In genomic region chr14:101668626-101669025, GRCm38 (mm10) we compare ENCODE assay signal across 16 mouse cellular contexts.
"Had no signal": no experiment of that assay in that cellular context is flagged by ENCODE, and none has a peak within 500 bp of the region (broad histone marks: within the 10 kb centered on the region; RNA-seq: fewer than 3 reads in every experiment).

No protein-coding gene starts in this region.

- H3K27ac ChIP-seq: left cerebral cortex, adult 2 months; limb, embryonic 12.5 days; liver, embryonic 13.5 days; lung, embryonic 15.5 days; macrophage; midbrain, embryonic 15.5 days; neural tube, embryonic 13.5 days; stomach, postnatal 0 days had no signal

- DNase-seq: kidney, postnatal 10 days; liver; liver, embryonic 13.5 days; liver, postnatal 0 days; lung, postnatal 14 days; right cerebral cortex, postnatal 14 days; thymus, postnatal 4 days had no signal

- H3K9me3 ChIP-seq: limb, embryonic 12.5 days; liver, embryonic 13.5 days; lung, embryonic 15.5 days; megakaryocyte, embryonic 14.5 days; midbrain, embryonic 15.5 days; neural tube, embryonic 13.5 days had no signal

- H3K4me3 ChIP-seq: left cerebral cortex, adult 2 months; limb, embryonic 12.5 days; liver, embryonic 13.5 days; lung, embryonic 15.5 days; megakaryocyte, embryonic 14.5 days; midbrain, embryonic 15.5 days; neural tube, embryonic 13.5 days had no signal

- H3K27me3 ChIP-seq: limb, embryonic 12.5 days; liver, embryonic 13.5 days; lung, embryonic 15.5 days; megakaryocyte, embryonic 14.5 days; midbrain, embryonic 15.5 days; neural tube, embryonic 13.5 days had no signal

- H3K4me2 ChIP-seq: limb, embryonic 12.5 days; liver, embryonic 13.5 days; lung, embryonic 15.5 days; midbrain, embryonic 11.5 days; midbrain, embryonic 15.5 days; neural tube, embryonic 13.5 days had no signal

- H3K4me1 ChIP-seq: limb, embryonic 12.5 days; lung, embryonic 15.5 days; midbrain, embryonic 15.5 days; neural tube, embryonic 13.5 days had no signal

- ATAC-seq: liver, postnatal 0 days; midbrain, embryonic 15.5 days had no signal

- H3K9ac ChIP-seq: limb, embryonic 12.5 days; liver, embryonic 13.5 days; liver, postnatal 0 days; lung, embryonic 15.5 days; midbrain, embryonic 15.5 days; neural tube, embryonic 13.5 days had no signal
